ENCODE assay signal across 13 mouse cellular contexts in genomic region chr6:115962439-115963085, GRCm38 (mm10). TPM values are rescaled to one million over a fixed set of nuclear protein-coding genes. Genes with fewer than 3 reads are reported as not detected.
DNase-seq lines count a peak whose midpoint lies in the region; ATAC-seq lines count a peak whose summit lies in the region.
"Had no signal": no experiment of that assay in that cellular context is flagged by ENCODE, and none has a peak within 500 bp of the region (broad histone marks: within the 10 kb centered on the region; RNA-seq: fewer than 3 reads in every experiment).

No protein-coding gene starts in this region.

- no peak overlapping the region for H3K4me2 ChIP-seq in kidney, embryonic 15.5 days
- H3K4me2 ChIP-seq in intestine, embryonic 15.5 days (replicated peaks), result no peak overlapping the region
- H3K4me2 ChIP-seq: heart, embryonic 13.5 days; limb, embryonic 13.5 days; stomach, embryonic 15.5 days had no signal

- DNase-seq in cerebellum, adult 11 months, result peak; percentile 25
- DNase-seq in cerebellum, postnatal 4 days (ENCODE audit: low spot score in 2 of 2), result no peak
- no peak for DNase-seq in kidney, postnatal 10 days
- DNase-seq in ES-CJ7 (ENCODE audit: low read depth, low spot score), result peak; percentile 60
- DNase-seq in layer of hippocampus, adult 9-11 months, result no peak
- DNase-seq in right cerebral cortex, postnatal 36 days (ENCODE audit: low spot score in 2 of 2), result no peak
- DNase-seq: adrenal gland, adult 2 months had no signal

- no peak overlapping the region for H3K27ac ChIP-seq in kidney, embryonic 15.5 days
- H3K27ac ChIP-seq in intestine, embryonic 15.5 days, result no peak overlapping the region
- H3K27ac ChIP-seq: heart, embryonic 13.5 days; limb, embryonic 13.5 days; stomach, embryonic 15.5 days had no signal

- no peaks in the 10 kb centered on the region for H3K9me3 ChIP-seq in kidney, embryonic 15.5 days (replicated peaks)
- H3K9me3 ChIP-seq in intestine, embryonic 15.5 days, result no peaks in the 10 kb centered on the region
- H3K9me3 ChIP-seq: heart, embryonic 13.5 days; limb, embryonic 13.5 days; stomach, embryonic 15.5 days had no signal

- ATAC-seq in kidney, embryonic 15.5 days (replicated peaks; ENCODE audit: low FRiP score), result peak; percentile 31
- 0 out of 2 replicates have a peak, but pooled peaks have one; percentile 15 for ATAC-seq in intestine, embryonic 15.5 days

- no peaks in the 10 kb centered on the region for H3K27me3 ChIP-seq in kidney, embryonic 15.5 days
- H3K27me3 ChIP-seq in intestine, embryonic 15.5 days (replicated peaks), result no peaks in the 10 kb centered on the region
- H3K27me3 ChIP-seq: stomach, embryonic 15.5 days had no signal

- H3K4me3 ChIP-seq in kidney, embryonic 15.5 days (replicated peaks), result no peak overlapping the region
- H3K4me3 ChIP-seq in intestine, embryonic 15.5 days (replicated peaks), result no peak overlapping the region
- H3K4me3 ChIP-seq: heart, embryonic 13.5 days; limb, embryonic 13.5 days; stomach, embryonic 15.5 days had no signal

- WGBS in kidney, embryonic 15.5 days, result 48% methylated on average over 23 of the region's 23 CpGs
- WGBS in intestine, embryonic 15.5 days, result 50% methylated on average over 23 of the region's 23 CpGs

- H3K36me3 ChIP-seq in kidney, embryonic 15.5 days, result peaks cover 91% of the 10 kb centered on the region
- H3K36me3 ChIP-seq in intestine, embryonic 15.5 days, result peaks cover 5% of the 10 kb centered on the region; the same call in 1 of the 2 replicates

- peaks cover 27% of the 10 kb centered on the region for H3K4me1 ChIP-seq in kidney, embryonic 15.5 days
- H3K4me1 ChIP-seq in intestine, embryonic 15.5 days (replicated peaks), result peaks cover 20% of the 10 kb centered on the region

- no peak overlapping the region for H3K9ac ChIP-seq in kidney, embryonic 15.5 days
- no peak overlapping the region for H3K9ac ChIP-seq in intestine, embryonic 15.5 days
- H3K9ac ChIP-seq: heart, embryonic 13.5 days; limb, embryonic 13.5 days; stomach, embryonic 15.5 days had no signal

RNA-seq across cellular contexts. Expression of gene H1foo, which starts 17.8 kb away (rescaled TPM):
- polyA plus RNA-seq in kidney, embryonic 15.5 days (2015; fragmentation: Nextera tagmentation; extraction: Ambion mirVana), result not detected in 2 replicates
- not detected in 2 replicates for polyA plus RNA-seq in intestine, embryonic 15.5 days (2015; fragmentation: Nextera tagmentation; extraction: Ambion mirVana)
- polyA plus RNA-seq: adrenal gland, adult 2 months; heart, embryonic 13.5 days; limb, embryonic 13.5 days; neural tube, embryonic 14.5 days; stomach, embryonic 15.5 days had no signal

RNA-seq across cellular contexts. Expression of gene Rho, which starts 31.0 kb away (rescaled TPM):
- 0.10 and 0.14 TPM in 2 replicates for polyA plus RNA-seq in kidney, embryonic 15.5 days (2015; fragmentation: Nextera tagmentation; extraction: Ambion mirVana)
- 0.05 TPM in 1 of 2 replicates, not detected in the other for polyA plus RNA-seq in intestine, embryonic 15.5 days (2015; fragmentation: Nextera tagmentation; extraction: Ambion mirVana)
- polyA plus RNA-seq: heart, embryonic 13.5 days had no signal

RNA-seq across cellular contexts. Expression of gene Plxnd1, which starts 32.2 kb away (rescaled TPM):
- 47.3 and 52.7 TPM in 2 replicates for polyA plus RNA-seq in kidney, embryonic 15.5 days (2015; fragmentation: Nextera tagmentation; extraction: Ambion mirVana)
- polyA plus RNA-seq in intestine, embryonic 15.5 days (2015; fragmentation: Nextera tagmentation; extraction: Ambion mirVana), result 26.6 and 28.9 TPM in 2 replicates

Comparison
In these comparisons a context has a peak if more than half of its experiments do, and no peak if none do; other contexts are left out.
1. DNase-seq: peak in cerebellum, adult 11 months (single experiment) and ES-CJ7 (single experiment); none in cerebellum, postnatal 4 days (0 of 2), kidney, postnatal 10 days (single experiment), layer of hippocampus, adult 9-11 months (single experiment) and right cerebral cortex, postnatal 36 days (0 of 2).